Mouse (Mus musculus) ES-E14 (cell line): ENCODE data around the gene Cope. TPM values are rescaled to one million over a fixed set of nuclear protein-coding genes. Genes with fewer than 3 reads are reported as not detected.

Experiments used
- DNase-seq: peaks from one replicate; pipeline ENCODE4 v3.0.0-alpha.2; 2013; ENCODE audit warnings: low read depth, low spot score
- H3K27ac ChIP-seq: 2 replicates; pipeline ENCODE4 v1.5.1; 2012; ENCODE audit warnings: low read depth, mild to moderate bottlenecking, low read length, moderate library complexity, mixed read lengths; ENCODE audit not compliant: poor library complexity, insufficient read depth, severe bottlenecking
- H3K36me3 ChIP-seq: 2 replicates; pipeline ENCODE4 v1.6.1; 2012; ENCODE audit warnings: mild to moderate bottlenecking, low read length, moderate library complexity, mixed read lengths; ENCODE audit not compliant: control insufficient read depth, poor library complexity, insufficient read depth, severe bottlenecking
- H3K4me1 ChIP-seq, 2 experiments: fragments of 150-350 bp in 1 of 2; sonication (generic) in 1 of 2; 2 replicates each; pipeline ENCODE4 v1.6.1; 2012; ENCODE audit warnings: low read length in 2 of 2, mild to moderate bottlenecking in 1 of 2, mixed read lengths in 1 of 2; ENCODE audit not compliant: control insufficient read depth in 2 of 2, insufficient read depth in 2 of 2, poor library complexity in 1 of 2
- H3K4me3 ChIP-seq, 2 experiments: fragments of 150-350 bp in 1 of 2; sonication (generic) in 1 of 2; 2 replicates each; pipeline ENCODE4 v1.5.1; 2012; ENCODE audit warnings: low read length in 2 of 2, low read depth in 1 of 2, mild to moderate bottlenecking in 1 of 2, mixed read lengths in 1 of 2; ENCODE audit not compliant: insufficient read depth in 1 of 2, poor library complexity in 1 of 2, severe bottlenecking in 1 of 2
- H3K9ac ChIP-seq: 2 replicates; pipeline ENCODE4 v1.6.1; 2012; ENCODE audit warnings: low read depth, mild to moderate bottlenecking, low read length, mixed read lengths; ENCODE audit not compliant: poor library complexity, insufficient read depth, severe bottlenecking
- H3K9me3 ChIP-seq: fragments of 150-350 bp; sonication (generic); 2 replicates; pipeline ENCODE4 v1.6.1; 2012; ENCODE audit warnings: low read depth, mild to moderate bottlenecking, low read length; ENCODE audit not compliant: control insufficient read depth, insufficient read depth
- CHD2 ChIP-seq: IDR thresholded peaks from 2 replicates; pipeline ENCODE4 v1.6.1; 2014; ENCODE audit warnings: mild to moderate bottlenecking, low read depth, low read length, inconsistent platforms
- HCFC1 ChIP-seq: IDR thresholded peaks from 2 replicates; pipeline ENCODE4 v1.6.1; 2012; ENCODE audit warnings: low read length, inconsistent platforms, borderline replicate concordance; ENCODE audit not compliant: insufficient read depth
- MAFK ChIP-seq: IDR thresholded peaks from 2 replicates; pipeline ENCODE4 v1.6.1; 2014; ENCODE audit warnings: mild to moderate bottlenecking, low read depth, low read length, inconsistent platforms; ENCODE audit not compliant: insufficient read depth
- ZC3H11A ChIP-seq: IDR thresholded peaks from 2 replicates; pipeline ENCODE4 v1.6.1; 2012; ENCODE audit warnings: low read depth, mild to moderate bottlenecking, inconsistent platforms, low read length, borderline replicate concordance
- ZNF384 ChIP-seq: IDR thresholded peaks from 2 replicates; pipeline ENCODE4 v1.6.1; 2012; ENCODE audit warnings: low read depth, low read length, inconsistent platforms
- in situ Hi-C, 2 experiments: fragments of 600-800 bp; cut with MboI; formaldehyde crosslinking; loops; one replicate each; pipeline ENCODE4 v1.15.1; 2025; ENCODE audit warnings: low sequenced_read_pairs in 2 of 2, inconsistent platforms in 1 of 2; ENCODE audit not compliant: unreplicated experiment in 2 of 2
- total RNA-seq: library from RNA; depleted of rRNA; stranded (reverse); fragments of 300-350 nt; gene quantifications from 2 replicates; pipeline ENCODE4 v1.2.3, GENCODE M21; 2012

Gene Cope
- total RNA-seq, 1 experiment, result 101 TPM

DNA sequence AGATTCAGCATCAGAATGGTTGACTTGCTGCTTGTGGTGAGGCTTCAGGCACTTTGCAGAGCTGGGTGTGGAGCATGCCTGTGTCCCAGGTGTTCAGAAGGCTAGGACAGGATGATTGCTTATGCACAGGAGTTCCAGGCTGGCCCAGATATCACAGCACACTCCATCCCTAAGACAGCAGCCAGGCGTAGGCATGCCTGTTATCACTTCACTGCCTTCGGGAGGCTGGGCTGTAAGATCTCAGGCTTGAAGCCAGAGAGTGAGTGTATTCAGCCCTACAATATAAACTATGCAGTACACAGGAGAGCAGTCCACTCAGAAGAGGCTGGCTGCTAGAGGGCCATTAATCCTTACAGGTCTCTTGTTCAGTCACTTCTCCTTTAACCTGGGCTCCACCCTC, 43.3 kb upstream of the Cope start:
- peaks cover 76% of the 10 kb centered on the region for H3K36me3 ChIP-seq
- no peaks in the 10 kb centered on the region for H3K4me1 ChIP-seq
- in situ Hi-C loops, result no loop called here
- H3K9me3 ChIP-seq, result no peaks in the 10 kb centered on the region
- H3K4me3 ChIP-seq, result no peak overlapping the region
- no peak overlapping the region for H3K9ac ChIP-seq
- DNase-seq, result no peak
- H3K27ac ChIP-seq, result no peak overlapping the region
- TF ChIP-seq CHD2 (no peak), MAFK (no peak), ZC3H11A (no peak), ZNF384 (no peak), HCFC1 (no peak)

DNA sequence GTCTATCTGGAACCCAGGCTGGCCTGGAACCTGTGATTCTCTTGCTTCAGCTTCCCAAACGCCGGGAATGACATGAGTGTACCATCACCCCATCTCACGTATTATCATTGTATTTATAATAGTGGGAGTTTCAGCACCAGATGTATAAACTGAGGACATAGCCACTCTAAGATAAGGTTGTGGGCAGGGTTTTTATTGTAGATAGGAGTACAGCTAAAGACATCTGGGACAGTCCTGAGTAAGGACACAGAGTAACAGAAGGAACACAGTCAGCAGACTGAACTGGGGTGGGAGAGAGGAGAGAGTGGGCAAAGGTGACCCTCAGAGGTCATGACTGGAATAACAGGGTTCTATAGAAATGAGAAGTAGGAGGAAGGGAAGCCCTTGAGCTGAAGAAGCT, 34.6 kb upstream of the Cope start:
- no peak overlapping the region for H3K27ac ChIP-seq
- no peak for DNase-seq
- H3K4me3 ChIP-seq, result no peak overlapping the region
- H3K36me3 ChIP-seq, result peaks cover 18% of the 10 kb centered on the region; the same call in 1 of the 2 replicates
- no peak overlapping the region for H3K9ac ChIP-seq
- TF ChIP-seq CHD2 (no peak), ZNF384 (no peak), ZC3H11A (no peak), MAFK (no peak), HCFC1 (no peak)
- in situ Hi-C loops, result no loop called here
- H3K4me1 ChIP-seq, result peaks cover 0 to 19% of the 10 kb centered on the region in 2 experiments; a peak in 3 of 4 replicates
- H3K9me3 ChIP-seq, result no peaks in the 10 kb centered on the region

DNA sequence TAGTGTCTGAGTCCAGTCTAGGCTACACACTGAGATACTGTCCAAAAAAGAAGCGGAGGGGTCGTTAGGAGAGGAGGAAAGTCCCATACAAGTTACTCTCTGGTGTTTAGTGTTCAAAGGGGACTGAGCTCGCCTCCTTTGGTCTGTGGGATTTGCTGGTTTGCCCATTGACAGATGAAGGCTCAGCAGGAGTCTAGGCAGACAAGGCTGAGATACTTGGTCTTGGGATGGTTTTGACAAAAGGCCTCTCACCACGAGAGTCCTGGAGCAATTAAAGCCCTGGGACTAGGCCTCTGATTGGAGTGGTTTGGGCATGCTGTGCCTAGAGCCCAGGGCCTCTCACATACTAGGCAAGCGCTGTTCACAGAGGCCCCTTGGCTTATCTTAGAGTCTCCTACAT, 34.0 kb upstream of the Cope start:
- in situ Hi-C loops, result no loop called here
- no peak for DNase-seq
- Histone ChIP-seq H3K27ac (no peak overlapping the region), H3K4me3 (no peak overlapping the region), H3K9ac (no peak overlapping the region), H3K36me3 (peaks cover 12% of the 10 kb centered on the region; the same call in 1 of the 2 replicates), H3K9me3 (no peaks in the 10 kb centered on the region), H3K4me1 (peaks cover under 1 to 26% of the 10 kb centered on the region in 2 experiments; a peak in 3 of 4 replicates)
- TF ChIP-seq ZNF384 (no peak), CHD2 (no peak), HCFC1 (no peak), MAFK (no peak), ZC3H11A (no peak)

DNA sequence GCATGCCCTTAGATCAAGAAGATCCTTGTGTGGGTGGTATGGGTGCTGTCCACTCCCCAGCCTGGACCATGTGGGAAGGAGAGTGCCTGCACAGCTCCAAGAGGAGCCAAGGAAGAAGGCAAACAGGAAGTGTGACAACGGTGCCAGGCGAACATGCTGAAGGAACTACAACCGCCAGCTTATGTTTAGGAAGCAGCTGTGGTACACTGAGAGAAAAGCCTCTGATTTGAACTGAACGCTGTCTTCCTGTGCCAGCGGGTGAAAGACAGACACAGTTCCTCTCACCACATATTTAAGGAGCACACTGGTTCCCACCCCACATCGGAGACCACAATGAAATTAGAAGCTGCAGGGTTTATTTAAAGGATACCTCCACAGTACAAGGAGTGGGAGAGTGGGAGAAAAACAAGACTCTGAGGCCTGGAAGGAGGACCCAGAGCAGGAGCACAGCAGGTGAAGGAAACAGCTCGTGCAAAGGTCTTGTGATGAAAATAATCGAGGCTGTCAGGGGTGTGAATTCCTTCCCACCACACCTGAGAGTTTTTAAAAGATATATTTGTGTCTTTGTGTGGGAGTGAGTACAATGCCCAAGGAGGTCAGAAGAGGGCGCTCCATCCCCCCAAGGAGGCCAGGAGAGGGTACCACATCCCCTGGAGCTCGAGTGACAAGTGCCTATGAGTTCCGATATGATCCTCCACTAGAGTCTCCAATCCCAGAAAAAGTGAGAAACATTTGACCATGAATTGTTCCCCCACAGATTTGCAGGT, 33.3 kb upstream of the Cope start:
- peaks cover 3 to 28% of the 10 kb centered on the region in 2 experiments; a peak in 3 of 4 replicates for H3K4me1 ChIP-seq
- H3K4me3 ChIP-seq, result no peak overlapping the region
- H3K9me3 ChIP-seq, result no peaks in the 10 kb centered on the region
- TF ChIP-seq ZC3H11A (no peak), CHD2 (no peak), HCFC1 (no peak), ZNF384 (no peak), MAFK (no peak)
- H3K27ac ChIP-seq, result no peak overlapping the region
- no peak overlapping the region for H3K9ac ChIP-seq
- in situ Hi-C loops, result no loop called here
- peaks cover 7% of the 10 kb centered on the region; the same call in 1 of the 2 replicates for H3K36me3 ChIP-seq
- DNase-seq, result no peak

DNA sequence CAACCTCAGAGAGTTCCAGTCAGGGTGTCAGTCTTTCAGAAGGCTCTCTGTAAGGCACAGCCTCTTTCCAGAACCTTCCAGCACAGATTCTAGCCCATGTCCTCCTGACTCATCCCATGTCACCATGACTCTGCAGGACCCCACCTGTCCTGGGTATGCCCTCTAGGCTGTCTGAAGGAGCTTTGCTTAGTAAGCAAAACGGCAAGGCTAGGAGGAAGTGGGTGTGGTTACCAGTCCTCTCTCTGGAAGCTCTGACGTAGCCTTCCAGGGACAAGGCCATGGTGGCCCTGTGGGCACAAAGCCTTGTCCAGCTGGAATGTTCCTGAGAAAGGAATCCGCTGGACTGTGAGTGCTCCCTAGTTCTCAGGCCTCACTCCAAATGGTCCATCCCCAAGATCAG, 29.4 kb upstream of the Cope start:
- H3K4me1 ChIP-seq, result peaks cover 4 to 38% of the 10 kb centered on the region in 2 experiments; a peak in 3 of 4 replicates
- H3K9ac ChIP-seq, result no peak overlapping the region
- TF ChIP-seq MAFK, result peak; percentile 96
- no peak for TF ChIP-seq ZC3H11A
- H3K9me3 ChIP-seq, result no peaks in the 10 kb centered on the region
- DNase-seq, result no peak
- H3K27ac ChIP-seq, result peak overlapping the region; percentile 80
- in situ Hi-C loops, result no loop called here
- H3K4me3 ChIP-seq, result peak overlapping the region in 1 of 2 experiments; percentile 10; a peak in 1 of 4 replicates
- H3K36me3 ChIP-seq, result no peaks in the 10 kb centered on the region; the same call in 1 of the 2 replicates
